Mouse (Mus musculus): ENCODE data around the gene Orm2.

The Orm2 gene

DNA sequence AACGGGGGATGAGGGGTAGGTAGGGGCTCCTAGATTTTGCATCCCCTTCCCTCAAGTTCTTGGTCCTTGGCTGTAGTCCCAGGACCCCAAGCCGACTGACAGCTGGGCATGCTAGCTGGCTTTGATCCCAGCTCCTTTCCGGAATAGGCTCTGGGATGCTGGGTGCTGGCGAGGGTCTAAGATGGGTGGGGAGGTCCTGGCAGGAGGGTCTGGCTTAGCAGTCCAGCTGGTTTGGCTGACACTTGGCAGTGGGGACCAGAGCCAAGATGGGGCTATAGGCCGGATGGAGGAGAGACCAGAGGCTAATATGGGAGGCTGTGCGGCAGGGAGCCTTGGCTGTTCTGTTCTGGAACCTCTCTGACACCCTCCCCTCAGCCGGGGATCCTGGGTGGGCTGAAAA lies 46.0 kb downstream of the Orm2 start:
- DNase-seq: peak; percentile 10

DNA sequence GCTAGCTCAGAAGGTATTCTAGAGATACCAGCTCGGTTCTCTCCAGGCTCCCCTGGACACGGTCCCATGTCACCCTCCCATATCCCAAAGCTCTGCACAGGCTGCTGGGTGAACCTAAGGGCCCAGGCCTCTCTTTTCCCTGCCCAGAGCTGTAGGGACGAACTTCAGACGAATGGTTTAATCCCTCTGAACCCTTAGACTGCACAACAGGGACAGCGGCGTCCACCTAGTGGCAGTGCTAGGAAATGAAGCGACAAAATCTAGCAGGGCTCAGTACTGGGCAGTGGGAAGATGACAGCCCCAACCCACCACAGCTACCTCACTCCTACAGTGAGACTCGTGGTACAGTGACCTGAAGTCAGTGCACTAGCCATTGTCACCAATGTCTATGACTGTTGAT lies 46.4 kb downstream of the Orm2 start:
- DNase-seq: peak; percentile 77

DNA sequence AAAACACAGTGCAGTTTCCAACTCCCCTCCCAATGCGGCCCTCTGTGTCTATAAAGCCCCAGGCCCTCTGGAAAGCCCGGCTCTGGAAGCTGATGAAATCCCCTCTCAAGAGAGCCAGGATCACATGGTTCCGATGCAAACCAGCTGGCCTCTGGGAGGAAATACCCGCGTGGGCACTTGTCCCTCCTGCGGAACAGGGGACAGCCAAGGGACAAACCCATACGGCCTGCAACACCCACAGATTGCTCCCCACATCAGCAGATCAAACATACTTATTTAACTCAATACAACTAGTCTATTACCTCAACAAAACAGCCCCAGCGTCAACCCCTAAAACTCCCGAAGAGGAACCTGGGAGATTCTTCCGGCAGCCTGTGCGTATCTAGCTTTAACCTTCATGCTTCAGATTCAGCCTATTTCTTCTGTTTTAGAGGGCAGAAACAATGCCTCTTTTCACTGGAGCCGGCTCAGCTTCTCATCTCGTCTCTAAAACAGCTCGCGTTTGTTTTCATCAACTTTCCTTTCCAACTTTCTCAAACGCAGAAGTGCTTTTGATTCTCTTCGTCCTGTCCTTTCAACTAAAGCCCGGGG lies 47.2 kb downstream of the Orm2 start:
- peak; percentile 69 for DNase-seq

DNA sequence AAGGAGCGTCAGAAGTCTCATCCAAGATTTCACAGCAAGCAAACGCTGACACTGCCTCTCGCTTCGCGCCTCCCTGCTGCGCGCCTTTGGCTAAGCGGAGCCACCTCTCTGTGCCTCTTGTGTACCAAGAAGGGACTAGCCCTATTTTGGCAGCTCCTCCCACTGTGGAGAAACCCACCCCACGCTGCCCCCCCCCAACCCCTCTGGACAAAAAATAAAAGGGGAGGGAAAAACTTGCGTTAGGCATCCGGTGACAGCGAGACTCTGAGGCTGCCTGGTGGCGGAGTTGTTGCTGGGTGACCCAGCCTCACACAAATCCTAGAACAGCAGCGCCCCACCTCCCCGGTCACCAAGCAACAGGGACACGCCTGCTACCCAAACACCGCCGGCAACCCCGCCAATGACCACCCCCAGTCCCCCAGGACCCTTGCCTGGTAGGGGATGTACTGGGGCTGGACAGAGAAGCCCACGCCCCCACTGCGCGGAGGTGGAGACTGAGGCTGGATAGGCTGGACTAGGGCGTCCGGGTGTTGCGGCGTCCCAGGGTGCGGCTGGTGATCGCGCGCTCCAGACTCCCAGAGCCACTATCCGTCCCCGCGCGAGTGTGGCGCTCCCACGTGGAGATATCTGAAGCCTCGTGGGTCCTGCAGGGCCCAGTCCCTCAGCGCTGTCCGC lies 47.8 kb downstream of the Orm2 start:
- peak; percentile 77 for DNase-seq

DNA sequence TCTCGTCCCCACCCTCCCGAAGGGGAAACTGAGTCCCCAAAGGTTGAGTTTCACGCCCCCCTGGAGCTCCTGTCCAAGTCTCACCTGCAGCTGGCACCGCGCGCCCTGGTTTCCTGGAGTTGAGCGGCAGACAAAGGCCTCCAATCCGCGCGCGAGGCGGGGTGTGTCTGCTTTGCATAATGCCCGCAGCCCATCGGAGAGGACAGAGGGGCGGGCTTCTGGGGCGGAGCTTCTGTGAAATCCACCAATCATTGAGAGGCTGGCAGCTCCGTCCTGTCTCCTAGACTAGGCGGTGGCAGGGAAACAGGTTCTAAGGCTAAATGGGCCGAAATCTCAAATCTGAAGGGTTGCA lies 48.3 kb downstream of the Orm2 start:
- peak; percentile 98 for DNase-seq

DNA sequence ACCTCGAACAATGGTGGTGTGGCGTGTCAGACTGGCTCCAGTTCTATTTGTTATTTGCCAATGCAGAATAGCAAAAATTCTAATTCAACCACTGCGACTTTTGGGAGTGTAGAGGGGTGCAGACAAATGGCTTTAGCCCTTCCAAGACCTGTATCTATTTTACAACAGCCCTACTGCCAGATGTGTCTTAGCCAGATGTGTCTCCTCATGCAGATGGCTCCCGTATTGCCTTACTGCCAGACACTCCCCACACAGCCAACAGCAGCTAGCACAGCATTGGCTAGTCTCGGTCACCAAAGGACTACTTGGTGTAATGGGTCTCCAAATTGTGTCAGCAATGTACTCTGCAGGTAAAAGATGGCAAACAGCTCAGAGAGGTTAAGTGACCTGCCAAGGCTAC lies 49.0 kb downstream of the Orm2 start:
- no peak for DNase-seq

DNA sequence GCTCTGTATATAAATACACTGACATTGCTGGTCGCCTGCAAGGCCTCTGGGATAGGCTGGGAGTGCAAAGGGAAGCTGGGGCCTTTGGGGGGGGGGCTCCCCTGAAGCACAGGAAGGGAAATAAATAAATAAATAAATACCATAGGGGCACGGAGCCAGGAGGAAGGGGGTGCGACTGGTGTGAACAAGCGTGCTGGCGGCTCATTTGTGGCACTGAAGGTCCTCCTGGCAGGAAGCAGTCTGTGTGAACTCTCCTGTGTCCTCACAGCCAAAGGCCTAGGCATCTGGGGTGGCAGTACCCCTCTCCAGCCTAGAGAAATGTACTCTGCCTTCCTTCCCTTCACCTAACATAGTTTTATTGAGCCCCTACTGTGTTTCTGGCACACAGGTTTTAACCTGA lies 52.7 kb downstream of the Orm2 start:
- peak; percentile 7 for DNase-seq

Measured in lung, postnatal 36 days (tissue).